Mouse (Mus musculus): ENCODE data around the gene Mael. TPM values are rescaled to one million over a fixed set of nuclear protein-coding genes. Genes with fewer than 3 reads are reported as not detected.

Gene Mael
- polyA plus RNA-seq, 1 experiment from 2014 or later: not detected

DNA sequence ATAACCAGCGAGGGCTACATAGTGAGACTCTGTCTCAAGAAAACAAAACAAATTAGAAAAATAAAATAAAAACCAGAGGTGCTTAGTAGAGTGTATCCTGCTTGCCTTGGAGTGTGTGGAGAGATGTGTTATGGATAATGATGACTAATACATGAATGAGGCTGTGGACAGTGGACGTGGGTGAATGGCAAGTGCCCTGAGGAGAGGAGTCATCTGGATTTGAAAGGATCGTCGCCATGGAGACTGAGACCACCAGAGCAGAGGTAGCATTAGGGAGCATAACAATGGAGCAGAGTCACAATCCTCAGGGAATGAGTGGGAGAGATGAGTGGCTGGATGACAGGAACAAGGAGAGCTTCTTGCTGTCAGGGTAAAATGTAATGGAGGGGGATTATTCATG, 48.7 kb downstream of the Mael start:
- DNase-seq (no peak), ATAC-seq (no peak)
- no peaks in the 10 kb centered on the region for H3K4me1 ChIP-seq (ENCODE audit: insufficient read depth)
- H3K9me3 ChIP-seq (ENCODE audit: low read length): no peaks in the 10 kb centered on the region; the same call in 1 of the 2 replicates
- no peak overlapping the region for H3K4me3 ChIP-seq (ENCODE audit: low read depth, low read length)
- H3K9ac ChIP-seq (replicated peaks): no peak overlapping the region
- no peak overlapping the region for H3K27ac ChIP-seq (ENCODE audit: low read depth)
- H3K36me3 ChIP-seq (replicated peaks; ENCODE audit: insufficient read depth, low read length): no peaks in the 10 kb centered on the region
- H3K27me3 ChIP-seq (ENCODE audit: insufficient read depth, low read length): no peaks in the 10 kb centered on the region
- WGBS (ENCODE audit: insufficient replicate concordance): 84% methylated on average over 4 of the region's 4 CpGs
- no peak overlapping the region for H3K4me2 ChIP-seq (ENCODE audit: low read depth, low read length)
- TF ChIP-seq CTCF (IDR thresholded peaks at IDR 0.05; ENCODE audit: low read depth): no peak

DNA sequence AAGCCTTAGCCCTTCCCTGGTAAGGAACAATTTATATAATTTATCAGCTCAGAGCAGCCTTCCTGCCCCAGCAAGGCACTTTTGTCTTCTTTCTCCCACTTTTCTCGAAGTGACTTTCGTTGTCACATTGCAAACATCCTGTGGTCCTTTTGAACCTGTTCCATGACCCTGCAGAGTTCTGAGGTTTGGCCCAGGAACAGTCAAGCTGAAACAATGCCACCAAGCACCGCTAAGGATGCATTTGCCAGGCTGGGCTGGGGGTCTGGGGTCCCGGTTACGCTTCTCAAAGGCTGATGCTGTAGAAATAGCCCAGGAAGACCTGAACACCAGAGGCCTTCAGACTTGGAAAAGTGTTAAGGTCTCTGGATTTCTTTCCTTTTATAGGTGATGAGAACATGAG, 53.2 kb downstream of the Mael start:
- H3K4me3 ChIP-seq (ENCODE audit: low read depth, low read length): no peak overlapping the region
- no peak for DNase-seq
- TF ChIP-seq CTCF (IDR thresholded peaks at IDR 0.05; ENCODE audit: low read depth) (no peak), EP300 (IDR thresholded peaks at IDR 0.05; ENCODE audit: low read depth) (no peak)
- H3K27me3 ChIP-seq (ENCODE audit: insufficient read depth, low read length): no peaks in the 10 kb centered on the region
- H3K4me1 ChIP-seq (ENCODE audit: insufficient read depth): no peaks in the 10 kb centered on the region
- WGBS (ENCODE audit: insufficient replicate concordance): 58% methylated on average over 5 of the region's 5 CpGs
- H3K9me3 ChIP-seq (ENCODE audit: low read length): no peaks in the 10 kb centered on the region; the same call in 1 of the 2 replicates
- ATAC-seq: no peak
- H3K9ac ChIP-seq (replicated peaks): no peak overlapping the region
- no peak overlapping the region for H3K27ac ChIP-seq (ENCODE audit: low read depth)
- no peak overlapping the region for H3K4me2 ChIP-seq (ENCODE audit: low read depth, low read length)
- no peaks in the 10 kb centered on the region for H3K36me3 ChIP-seq (replicated peaks; ENCODE audit: insufficient read depth, low read length)

DNA sequence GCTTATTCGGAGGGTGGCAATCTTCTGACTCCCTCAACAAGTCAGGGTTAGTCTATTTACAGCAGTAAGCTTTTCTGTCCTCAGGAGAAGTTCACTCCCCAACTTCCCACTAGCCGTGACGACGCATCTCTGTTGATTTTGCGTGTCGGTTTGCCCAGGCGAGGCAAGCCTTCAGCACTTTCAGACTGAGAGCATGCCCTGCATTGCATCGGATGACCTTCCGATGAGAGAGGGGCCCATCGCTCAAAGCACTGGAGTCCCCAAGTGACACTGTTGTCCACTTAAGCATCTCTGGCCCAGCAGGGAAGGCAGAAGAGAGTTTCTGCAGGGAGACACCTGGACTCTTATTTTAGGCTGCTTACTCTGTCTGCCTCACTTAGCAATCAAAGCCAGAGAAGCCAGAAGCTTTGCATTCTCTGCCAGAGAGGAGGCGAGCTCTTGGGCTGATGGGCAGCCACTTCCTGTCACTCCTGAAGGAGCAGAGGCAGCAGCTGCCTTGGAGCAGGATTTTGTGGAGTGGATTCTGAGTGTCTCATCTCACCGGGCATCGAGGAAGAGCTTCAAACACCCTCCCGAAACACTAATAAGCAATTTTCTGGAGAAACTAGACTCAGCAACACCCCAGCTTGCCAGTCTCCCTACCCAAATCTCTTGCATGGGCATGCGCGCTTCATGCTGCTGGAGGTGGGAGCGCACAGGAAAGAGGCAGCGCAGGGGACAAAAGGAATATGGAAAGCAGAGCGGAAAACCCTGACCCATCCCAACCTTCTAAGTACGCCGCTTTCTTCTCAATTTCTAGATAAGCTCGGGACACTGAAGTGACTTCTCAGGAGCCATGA, 53.9 kb downstream of the Mael start:
- DNase-seq (no peak), ATAC-seq (no peak)
- Histone ChIP-seq H3K27ac (ENCODE audit: low read depth) (no peak overlapping the region), H3K36me3 (replicated peaks; ENCODE audit: insufficient read depth, low read length) (no peaks in the 10 kb centered on the region), H3K9me3 (ENCODE audit: low read length) (no peaks in the 10 kb centered on the region; the same call in 1 of the 2 replicates), H3K4me3 (ENCODE audit: low read depth, low read length) (no peak overlapping the region), H3K9ac (replicated peaks) (no peak overlapping the region), H3K4me1 (ENCODE audit: insufficient read depth) (no peaks in the 10 kb centered on the region), H3K4me2 (ENCODE audit: low read depth, low read length) (no peak overlapping the region), H3K27me3 (ENCODE audit: insufficient read depth, low read length) (no peaks in the 10 kb centered on the region)
- WGBS (ENCODE audit: insufficient replicate concordance): 79% methylated on average over 22 of the region's 22 CpGs
- TF ChIP-seq CTCF (IDR thresholded peaks at IDR 0.05; ENCODE audit: low read depth) (no peak), EP300 (IDR thresholded peaks at IDR 0.05; ENCODE audit: low read depth) (no peak)

DNA sequence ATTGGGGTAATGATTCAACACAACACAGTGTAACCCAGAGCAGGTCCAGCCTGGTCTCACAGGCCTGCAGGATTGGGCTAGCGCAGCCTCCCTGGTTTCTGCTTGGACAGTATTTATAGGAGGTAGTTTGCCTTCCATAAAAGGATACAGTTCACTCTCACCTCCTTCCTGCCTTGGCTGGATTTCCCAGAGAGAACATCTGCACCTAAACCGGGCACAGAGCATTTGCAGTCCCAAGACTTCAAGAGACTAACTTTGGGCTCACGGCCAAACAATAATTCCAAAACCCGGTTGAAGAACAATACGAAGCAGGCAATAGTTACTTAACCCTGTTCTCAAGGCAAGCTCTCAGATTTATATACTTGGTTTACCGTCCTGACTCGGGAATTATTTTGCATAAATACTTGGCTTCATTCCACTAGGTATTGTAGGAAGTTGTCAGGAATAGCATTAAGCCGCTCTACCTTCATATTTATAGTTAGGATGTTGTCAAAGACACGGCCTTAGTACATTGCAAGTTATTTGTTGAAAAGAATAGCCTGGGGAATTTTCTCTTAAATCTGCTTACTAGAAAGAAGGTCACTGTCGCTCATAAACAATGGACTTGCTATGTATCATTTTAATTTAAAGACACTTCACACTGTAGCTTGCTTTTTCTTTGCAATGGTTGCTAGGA, 55.5 kb downstream of the Mael start:
- no peaks in the 10 kb centered on the region for H3K9me3 ChIP-seq (ENCODE audit: low read length)
- H3K27ac ChIP-seq (ENCODE audit: low read depth): no peak overlapping the region
- H3K4me1 ChIP-seq (ENCODE audit: insufficient read depth): no peaks in the 10 kb centered on the region
- no peaks in the 10 kb centered on the region for H3K27me3 ChIP-seq (ENCODE audit: insufficient read depth, low read length)
- no peak overlapping the region for H3K4me2 ChIP-seq (ENCODE audit: low read depth, low read length)
- no peak for TF ChIP-seq EP300 (IDR thresholded peaks at IDR 0.05; ENCODE audit: low read depth)
- no peak for TF ChIP-seq CTCF (IDR thresholded peaks at IDR 0.05; ENCODE audit: low read depth)
- H3K9ac ChIP-seq (replicated peaks): no peak overlapping the region
- H3K36me3 ChIP-seq (replicated peaks; ENCODE audit: insufficient read depth, low read length): no peaks in the 10 kb centered on the region
- WGBS (ENCODE audit: insufficient replicate concordance): 79% methylated on average over 10 of the region's 10 CpGs
- H3K4me3 ChIP-seq (ENCODE audit: low read depth, low read length): no peak overlapping the region
- ATAC-seq (no peak), DNase-seq (no peak)

DNA sequence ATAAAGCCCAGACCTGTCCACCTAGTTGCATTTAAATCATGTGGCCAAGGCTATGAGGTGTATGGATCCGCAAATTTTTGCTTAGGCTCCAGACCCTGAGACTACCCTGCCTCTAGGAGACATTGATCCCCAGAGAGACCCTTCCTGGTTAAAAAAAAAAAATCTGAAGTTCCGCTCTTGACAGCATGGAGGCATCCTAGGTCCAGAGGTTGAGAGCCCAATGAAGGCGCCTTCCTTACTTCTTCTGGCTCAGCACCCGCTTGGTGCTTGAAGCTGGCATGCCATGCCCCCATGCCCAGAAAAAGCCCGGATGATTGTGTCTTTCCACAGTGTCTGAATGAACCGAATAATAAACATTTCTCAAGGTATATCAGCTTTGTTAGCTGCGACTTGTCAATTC, 57.0 kb downstream of the Mael start:
- no peaks in the 10 kb centered on the region for H3K4me1 ChIP-seq (ENCODE audit: insufficient read depth)
- H3K27ac ChIP-seq (ENCODE audit: low read depth): no peak overlapping the region
- no peaks in the 10 kb centered on the region for H3K27me3 ChIP-seq (ENCODE audit: insufficient read depth, low read length)
- no peaks in the 10 kb centered on the region for H3K9me3 ChIP-seq (ENCODE audit: low read length)
- TF ChIP-seq EP300 (IDR thresholded peaks at IDR 0.05; ENCODE audit: low read depth): no peak
- no peak for TF ChIP-seq CTCF (IDR thresholded peaks at IDR 0.05; ENCODE audit: low read depth)
- no peak for ATAC-seq
- H3K4me3 ChIP-seq (ENCODE audit: low read depth, low read length): no peak overlapping the region
- no peaks in the 10 kb centered on the region for H3K36me3 ChIP-seq (replicated peaks; ENCODE audit: insufficient read depth, low read length)
- no peak overlapping the region for H3K9ac ChIP-seq (replicated peaks)
- 79% methylated on average over 7 of the region's 7 CpGs for WGBS (ENCODE audit: insufficient replicate concordance)
- no peak overlapping the region for H3K4me2 ChIP-seq (ENCODE audit: low read depth, low read length)
- DNase-seq: no peak

DNA sequence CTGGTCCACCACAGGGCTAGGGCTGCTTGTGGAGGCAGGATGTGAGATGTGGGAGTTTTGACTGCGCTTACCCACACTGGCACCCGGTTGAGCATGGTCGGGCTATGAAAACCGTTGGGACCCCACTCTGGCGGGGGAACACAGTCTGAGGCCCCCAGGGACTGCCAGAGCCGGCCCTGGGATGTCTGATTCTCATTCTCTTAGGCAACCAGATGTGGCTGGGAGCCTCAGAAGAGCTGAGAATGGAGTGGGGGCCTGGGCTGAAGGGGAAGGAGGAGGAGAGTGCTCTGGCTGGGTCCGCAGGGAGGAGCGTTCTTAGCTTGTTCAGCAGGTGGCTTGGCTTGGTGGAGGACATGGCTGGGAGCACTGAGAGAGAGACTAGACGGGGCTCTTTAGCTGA, 64.9 kb downstream of the Mael start:
- no peak for DNase-seq
- WGBS (ENCODE audit: insufficient replicate concordance): 76% methylated on average over 9 of the region's 9 CpGs
- Histone ChIP-seq H3K4me1 (ENCODE audit: insufficient read depth) (no peaks in the 10 kb centered on the region), H3K27ac (ENCODE audit: low read depth) (no peak overlapping the region), H3K27me3 (ENCODE audit: insufficient read depth, low read length) (no peaks in the 10 kb centered on the region), H3K4me3 (ENCODE audit: low read depth, low read length) (no peak overlapping the region), H3K4me2 (ENCODE audit: low read depth, low read length) (no peak overlapping the region), H3K36me3 (replicated peaks; ENCODE audit: insufficient read depth, low read length) (no peaks in the 10 kb centered on the region), H3K9me3 (ENCODE audit: low read length) (no peaks in the 10 kb centered on the region), H3K9ac (replicated peaks) (no peak overlapping the region)
- TF ChIP-seq EP300 (IDR thresholded peaks at IDR 0.05; ENCODE audit: low read depth) (no peak), CTCF (IDR thresholded peaks at IDR 0.05; ENCODE audit: low read depth) (no peak)
- no peak for ATAC-seq

Measured in liver, postnatal 0 days (tissue).